Mouse (Mus musculus) bone marrow, adult 2 months (tissue): ENCODE results near the gene Jmy.

ENCODE experiments used
- CTCF ChIP-seq: fragments of 200-500 bp; IDR thresholded peaks from 2 replicates; pipeline ENCODE4 v1.5.1; 2011; ENCODE audit warnings: low read length, control low read depth; ENCODE audit not compliant: control insufficient read depth, insufficient read depth
- POLR2A ChIP-seq: fragments of 200-500 bp; IDR thresholded peaks from 2 replicates; pipeline ENCODE4 v1.6.1; 2011; ENCODE audit warnings: low read depth, mild to moderate bottlenecking, control low read depth, low read length, borderline replicate concordance; ENCODE audit not compliant: control insufficient read depth

GRCm38 (mm10) chr13:93389242-93389625 lies 110.4 kb downstream of the Jmy start:
- no peak for TF ChIP-seq CTCF
- no peak for TF ChIP-seq POLR2A
